Mouse (Mus musculus): ENCODE data around the gene Kcnk13.
"Not testable (repeated sequence)": the region's sequence is repeated elsewhere in the genome, so short reads cannot be mapped to it uniquely, and the experiment has no call there.

The Kcnk13 gene

DNA sequence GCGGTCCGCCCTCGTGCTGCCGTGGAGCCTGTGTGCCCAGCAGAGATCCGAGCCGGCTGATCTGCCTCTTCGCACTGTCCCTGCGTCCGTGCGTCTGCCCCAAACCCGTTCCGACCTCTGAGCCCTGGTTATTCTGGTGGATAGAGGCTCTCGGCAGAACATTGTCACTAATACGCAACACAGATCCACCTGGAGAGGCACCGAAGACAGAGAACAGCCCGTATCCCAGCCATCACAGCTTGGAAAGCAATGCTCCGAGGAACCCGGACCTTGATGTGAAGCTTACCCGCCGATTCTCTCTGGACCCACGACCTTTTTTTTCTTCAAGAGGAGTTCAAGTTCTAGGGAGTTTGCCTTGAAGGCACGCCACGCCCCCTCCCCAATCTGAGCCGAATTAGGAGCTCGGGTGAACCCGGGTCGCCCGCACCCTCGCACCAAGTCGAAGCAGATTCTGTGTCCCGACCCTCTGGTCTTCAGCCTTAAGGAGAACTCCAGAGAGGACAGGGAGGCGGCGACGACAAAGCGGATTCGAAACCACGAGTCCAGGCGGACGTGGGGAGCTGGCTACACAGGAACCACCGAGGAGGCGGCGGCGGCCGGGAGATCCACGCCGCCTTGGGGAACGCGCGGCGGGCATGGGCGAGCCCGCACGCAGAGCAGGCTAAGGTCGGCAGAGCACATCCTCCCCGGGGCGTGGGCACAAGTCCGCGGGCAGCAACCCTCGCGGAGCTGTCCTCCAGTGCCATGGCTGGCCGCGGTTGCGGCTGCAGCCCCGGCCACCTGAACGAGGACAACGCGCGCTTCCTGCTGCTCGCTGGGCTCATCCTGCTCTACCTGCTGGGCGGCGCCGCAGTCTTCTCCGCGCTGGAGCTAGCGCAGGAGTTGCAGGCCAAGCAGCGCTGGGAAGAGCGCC is 1.2 kb downstream of the Kcnk13 start:
- DNase-seq (ENCODE audit: low spot score) = no peak

GRCm38 (mm10) chr12:99966116-99966770 is 1.9 kb downstream of the Kcnk13 start:
- DNase-seq (ENCODE audit: low spot score) = no peak

GRCm38 (mm10) chr12:99966881-99967363 is 2.6 kb downstream of the Kcnk13 start:
- DNase-seq (ENCODE audit: low spot score) = no peak

- DNase-seq (ENCODE audit: low spot score) = no peak
These were observed 5.6 kb downstream of the Kcnk13 start for GRCm38 (mm10) chr12:99969906-99970305.

DNA sequence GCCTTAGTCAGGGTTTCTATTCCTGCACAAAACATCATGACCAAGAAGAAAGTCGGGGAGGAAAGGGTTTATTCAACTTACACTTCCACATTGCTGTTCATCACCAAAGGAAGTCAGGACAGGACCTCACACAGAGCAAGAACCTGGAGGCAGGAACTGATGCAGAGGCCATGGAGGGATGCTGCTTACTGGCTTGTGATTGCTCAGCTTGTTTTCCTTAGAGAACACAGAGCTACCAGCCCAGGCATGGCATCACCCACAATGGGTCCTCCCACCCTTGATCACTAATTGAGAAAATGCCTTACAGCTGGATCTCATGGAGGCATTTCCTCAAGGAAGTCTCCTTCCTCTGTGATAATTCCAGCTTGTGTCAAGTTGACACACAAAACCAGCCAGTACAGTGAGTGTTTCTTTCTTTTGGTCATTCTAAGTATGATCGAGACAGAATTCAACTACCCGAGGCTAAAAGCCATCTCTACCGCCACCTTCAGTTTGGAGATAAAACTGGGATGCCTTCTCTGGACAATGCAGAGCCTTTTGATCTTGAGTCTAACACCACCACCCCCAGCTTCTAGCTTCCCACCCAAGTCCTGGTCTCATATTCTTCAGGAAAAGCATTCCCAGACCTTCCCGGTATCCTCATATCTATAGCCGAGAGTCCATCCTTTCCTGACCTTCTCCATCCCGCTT is 7.1 kb downstream of the Kcnk13 start:
- DNase-seq (ENCODE audit: low spot score) = not testable (repeated sequence)

DNA sequence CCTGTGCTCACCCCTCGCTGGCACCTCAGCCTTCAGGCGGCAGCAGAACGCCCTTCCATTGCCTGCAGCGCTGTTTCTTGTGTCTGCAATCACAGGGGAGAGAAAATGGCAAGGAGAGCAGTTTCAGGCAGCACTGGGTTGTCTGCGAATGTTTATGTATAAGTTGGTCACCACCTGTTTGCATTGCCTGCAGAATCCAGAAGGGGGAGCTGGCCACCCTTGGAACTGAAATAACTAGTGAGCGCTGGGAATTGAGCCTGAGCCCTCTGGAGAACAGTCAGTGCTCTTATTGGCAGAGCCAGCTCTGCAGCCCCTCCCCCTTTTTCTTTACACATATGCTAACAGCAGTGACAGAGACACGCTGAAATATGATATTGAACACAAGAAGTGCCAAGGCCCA is 8.5 kb downstream of the Kcnk13 start:
- DNase-seq (ENCODE audit: low spot score) = no peak

DNA sequence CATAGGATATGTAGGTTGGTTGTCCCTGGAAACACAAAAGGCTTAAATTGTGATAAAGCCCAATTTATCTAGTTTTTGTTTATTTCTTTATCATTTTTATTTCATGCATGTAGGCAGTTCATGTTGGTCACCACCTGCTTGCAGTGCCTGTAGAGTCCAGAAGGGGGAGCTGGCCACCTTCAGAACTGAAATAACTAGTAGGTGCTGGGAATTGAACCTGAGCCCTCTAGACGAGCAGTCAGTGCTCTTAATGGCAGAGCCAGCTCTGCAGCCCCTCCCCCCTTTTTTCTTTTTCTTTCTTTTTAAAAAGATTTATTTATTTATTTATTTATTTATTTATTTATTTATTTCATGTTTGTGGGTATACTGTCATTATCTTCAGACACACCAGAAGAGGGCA is 9.4 kb downstream of the Kcnk13 start:
- no peak for DNase-seq (ENCODE audit: low spot score)

- no peak for DNase-seq (ENCODE audit: low spot score)
These were observed 15.2 kb downstream of the Kcnk13 start for GRCm38 (mm10) chr12:99979541-99979940.

DNA sequence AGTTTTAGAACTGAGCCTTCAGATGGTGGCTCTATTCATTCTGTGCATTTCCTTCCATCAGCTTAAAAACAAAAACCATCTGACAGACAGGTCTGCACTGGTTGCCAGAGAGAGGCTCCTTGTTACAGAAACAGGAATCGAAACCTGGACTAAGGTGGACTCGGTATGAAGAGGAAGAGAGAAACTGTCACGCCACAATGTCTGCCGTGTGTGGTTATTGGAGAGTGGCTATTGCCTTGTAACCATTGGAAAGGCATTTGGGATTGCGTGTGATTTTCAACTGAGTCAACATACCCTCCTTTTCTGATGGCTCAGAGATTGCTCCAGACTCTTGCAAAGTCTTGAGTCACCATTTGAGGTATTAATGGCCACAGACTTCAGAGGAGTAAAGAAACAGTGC is 22.5 kb downstream of the Kcnk13 start:
- no peak for DNase-seq (ENCODE audit: low spot score)

- DNase-seq (ENCODE audit: low spot score) = no peak
These were observed 23.8 kb downstream of the Kcnk13 start for GRCm38 (mm10) chr12:99988144-99988543.

GRCm38 (mm10) chr12:99992362-99992862 is 28.1 kb downstream of the Kcnk13 start:
- no peak for DNase-seq (ENCODE audit: low spot score)

GRCm38 (mm10) chr12:99993146-99993890 is 29.0 kb downstream of the Kcnk13 start:
- no peak for DNase-seq (ENCODE audit: low spot score)

- no peak for DNase-seq (ENCODE audit: low spot score)
These were observed 31.7 kb downstream of the Kcnk13 start for GRCm38 (mm10) chr12:99995951-99996350.

DNA sequence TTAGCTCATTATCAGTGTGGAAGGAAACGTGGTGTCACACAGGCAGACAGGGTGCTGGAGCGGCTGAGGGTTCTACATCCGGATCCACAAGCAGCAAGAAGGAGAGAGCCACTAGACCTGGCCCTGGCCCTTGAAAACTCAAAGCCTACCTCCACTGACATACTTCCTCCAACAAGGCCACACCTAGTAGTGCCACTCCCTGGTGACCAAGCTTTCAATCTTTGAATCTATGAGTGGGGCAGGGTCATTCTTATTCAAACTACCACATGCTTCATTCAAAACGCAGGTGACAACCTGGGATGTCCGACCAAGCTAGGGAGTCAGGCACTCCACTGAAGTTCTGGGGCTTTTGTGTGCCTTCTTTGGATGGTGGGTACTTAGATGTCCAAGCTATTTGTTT is 35.4 kb downstream of the Kcnk13 start:
- no peak for DNase-seq (ENCODE audit: low spot score)

GRCm38 (mm10) chr12:100000381-100000780 is 36.1 kb downstream of the Kcnk13 start:
- no peak for DNase-seq (ENCODE audit: low spot score)

DNA sequence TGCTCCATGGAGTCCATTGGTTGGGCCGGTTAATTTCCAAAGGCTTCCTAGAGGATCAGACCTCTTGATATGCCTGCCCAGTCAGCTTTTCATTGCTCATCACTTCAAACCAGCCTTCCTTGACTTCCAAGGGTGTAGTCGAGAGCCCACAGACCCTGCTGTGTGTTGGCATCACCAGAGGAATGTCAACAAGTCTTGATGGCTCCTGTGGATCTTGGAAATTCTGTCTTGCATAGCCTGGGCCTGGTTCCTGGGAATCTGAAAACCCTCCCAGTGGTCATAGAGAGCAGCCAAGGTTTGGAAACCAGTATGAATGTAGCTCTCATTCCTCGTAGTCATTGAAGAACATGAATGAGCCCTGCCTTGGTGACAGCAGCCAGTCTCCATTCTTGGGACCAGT is 36.9 kb downstream of the Kcnk13 start:
- DNase-seq (ENCODE audit: low spot score) = no peak

DNA sequence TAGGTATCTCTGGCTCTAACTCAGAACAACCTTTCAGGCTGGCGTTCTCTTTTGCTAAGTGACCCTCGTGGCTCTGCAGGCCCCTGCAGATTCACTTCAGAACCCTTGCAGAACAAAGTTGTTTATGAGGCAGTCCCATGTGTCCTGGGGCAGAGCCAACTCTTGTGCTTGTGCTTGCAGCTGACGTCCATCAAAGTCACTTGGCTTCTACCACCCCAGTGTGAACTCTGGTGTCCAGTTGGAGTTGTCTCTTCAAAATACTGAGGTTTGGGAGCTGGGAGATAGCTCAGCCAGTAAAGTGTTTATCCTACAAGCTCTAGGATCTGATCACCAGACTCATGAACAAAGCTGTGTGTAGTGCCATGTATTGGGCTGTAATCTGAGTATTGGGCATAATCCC is 37.6 kb downstream of the Kcnk13 start:
- no peak for DNase-seq (ENCODE audit: low spot score)

DNA sequence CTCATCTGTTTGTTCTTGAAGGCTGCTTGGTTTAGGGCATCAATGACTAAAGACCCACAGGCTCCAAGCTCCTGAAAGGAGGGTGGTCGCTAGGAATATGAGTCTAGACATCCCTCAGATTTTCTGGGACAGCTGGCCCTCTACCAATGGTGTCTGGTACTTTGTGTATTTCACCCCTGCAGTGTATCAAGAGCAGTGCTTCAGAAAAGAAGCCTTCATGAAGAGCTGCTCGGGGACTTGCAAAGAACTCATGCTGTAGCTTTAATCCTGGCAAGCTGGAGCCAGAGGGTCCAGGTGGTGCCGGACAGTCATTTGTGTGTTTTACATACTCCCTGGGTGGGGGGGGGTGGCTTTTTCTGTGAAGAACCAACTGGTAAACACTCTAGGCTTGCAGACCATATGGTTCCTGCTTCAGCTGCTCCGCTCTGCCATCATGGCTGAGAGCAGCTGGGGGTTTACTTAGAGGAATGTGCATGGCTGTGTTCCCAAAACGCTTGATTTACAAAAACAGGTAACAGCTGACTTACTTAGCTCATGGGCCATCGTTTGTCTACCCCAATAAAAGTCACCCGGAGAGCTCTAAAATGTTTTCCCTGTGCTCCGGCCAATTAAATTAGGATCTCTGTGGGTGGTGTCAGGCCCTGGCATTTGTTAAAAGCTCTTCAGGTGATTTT is 38.8 kb downstream of the Kcnk13 start:
- no peak for DNase-seq (ENCODE audit: low spot score)

DNA sequence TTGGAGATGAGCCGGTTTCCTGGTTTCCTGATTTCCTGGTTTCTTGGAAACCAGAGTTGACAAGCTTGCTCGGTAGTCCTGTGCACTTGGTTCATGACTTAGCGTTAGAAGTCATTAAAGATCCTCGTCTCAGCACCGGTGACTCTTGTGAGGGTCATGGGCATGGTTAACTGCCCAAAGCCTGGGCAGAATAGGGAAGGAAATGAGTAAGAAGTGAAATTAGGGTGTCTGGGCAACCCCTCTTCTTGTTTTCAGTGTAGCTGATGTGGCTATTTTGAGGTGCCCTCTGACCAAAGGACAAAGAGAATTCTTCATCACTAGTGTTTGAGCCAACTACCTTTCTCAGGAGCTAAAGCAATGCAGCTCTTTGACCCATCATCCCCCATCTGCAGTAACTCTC is 41.0 kb downstream of the Kcnk13 start:
- no peak for DNase-seq (ENCODE audit: low spot score)

DNA sequence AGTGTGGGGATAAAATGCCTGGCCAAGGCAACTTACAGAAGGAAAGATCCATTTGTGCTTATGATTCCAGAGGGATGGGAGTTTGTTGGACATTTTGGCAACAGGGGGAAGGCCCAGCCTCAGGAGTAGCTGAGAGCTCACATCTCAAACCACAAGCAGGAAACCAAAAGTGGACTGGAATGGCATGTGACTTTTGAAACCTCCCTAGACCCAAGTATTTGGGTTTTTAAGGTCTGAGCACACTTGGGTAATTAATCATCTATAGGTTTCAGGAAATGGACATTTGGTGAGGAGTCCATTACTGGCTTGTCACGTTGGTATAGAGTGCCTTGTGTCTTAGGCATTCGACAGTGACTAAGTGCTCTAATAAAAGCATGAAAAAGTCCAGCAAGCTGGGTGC is 42.4 kb downstream of the Kcnk13 start:
- DNase-seq (ENCODE audit: low spot score) = no peak

- no peak for DNase-seq (ENCODE audit: low spot score)
These were observed 48.5 kb downstream of the Kcnk13 start for GRCm38 (mm10) chr12:100012839-100013238.

Measured in yolk sac, embryonic 10.5 days (tissue).